Mouse (Mus musculus) c-Kit-positive CD71-negative TER-119-negative erythroid progenitor cells, embryonic 14.5 days (primary cell): ENCODE data around the gene Snrnp40.

ENCODE experiments used
- DNase-seq: peaks from one replicate; pipeline ENCODE4 v3.0.0-alpha.2; 2013; ENCODE audit warnings: low read depth

Gene Snrnp40

GRCm38 (mm10) chr4:130380418-130380817 lies 20.5 kb downstream of the Snrnp40 start:
- no peak for DNase-seq

GRCm38 (mm10) chr4:130387256-130387655 lies 27.3 kb downstream of the Snrnp40 start:
- DNase-seq, result no peak

GRCm38 (mm10) chr4:130389496-130389895 lies 29.6 kb downstream of the Snrnp40 start:
- no peak for DNase-seq

- no peak for DNase-seq
These were observed 30.0 kb downstream of the Snrnp40 start for GRCm38 (mm10) chr4:130389927-130390326.

GRCm38 (mm10) chr4:130391265-130391664 lies 31.3 kb downstream of the Snrnp40 start:
- no peak for DNase-seq
